Mouse (Mus musculus) lung, embryonic 14.5 days (tissue): ENCODE results near the gene Olfr332. TPM values are rescaled to one million over a fixed set of nuclear protein-coding genes. Genes with fewer than 3 reads are reported as not detected.
A peak's percentile ranks its signal among the peaks of the same experiment; 100 is the strongest.
"Not testable (repeated sequence)": the region's sequence is repeated elsewhere in the genome, so short reads cannot be mapped to it uniquely, and the experiment has no call there.

Experiments
- ATAC-seq: fragments of 200-750 bp; cut with Nextera tagmentation; 2 replicates; pipeline ENCODE4 v1.8.0; 2017; ENCODE audit warnings: mild to moderate bottlenecking, moderate TSS enrichment, moderate library complexity; ENCODE audit not compliant: insufficient read depth
- DNase-seq: peaks from one replicate; pipeline ENCODE4 v3.0.0-alpha.2; 2015
- H3K27ac ChIP-seq: fragments of 300-500 bp; sonication (generic); 2 replicates; pipeline ENCODE4 v1.5.1; 2014; ENCODE audit warnings: low read depth, mild to moderate bottlenecking, moderate library complexity
- H3K27me3 ChIP-seq: fragments of 300-500 bp; sonication (generic); 2 replicates; pipeline ENCODE4 v1.6.1; 2014; ENCODE audit warnings: low read length, control low read depth; ENCODE audit not compliant: insufficient read depth
- H3K36me3 ChIP-seq: fragments of 300-500 bp; sonication (generic); 2 replicates; pipeline ENCODE4 v1.6.1; 2014; ENCODE audit warnings: control low read depth; ENCODE audit not compliant: insufficient read depth
- H3K4me1 ChIP-seq: fragments of 300-500 bp; sonication (generic); 2 replicates; pipeline ENCODE4 v1.6.1; 2014; ENCODE audit warnings: antibody characterized with exemption, control low read depth; ENCODE audit not compliant: insufficient read depth
- H3K4me2 ChIP-seq: fragments of 300-500 bp; sonication (generic); 2 replicates; pipeline ENCODE4 v1.6.1; 2014; ENCODE audit warnings: mild to moderate bottlenecking
- H3K4me3 ChIP-seq: fragments of 300-500 bp; sonication (generic); 2 replicates; pipeline ENCODE4 v1.5.1; 2014; ENCODE audit warnings: low read depth, low read length
- H3K9ac ChIP-seq: fragments of 300-500 bp; sonication (generic); 2 replicates; pipeline ENCODE4 v1.6.1; 2014
- H3K9me3 ChIP-seq: fragments of 300-500 bp; sonication (generic); 2 replicates; pipeline ENCODE4 v1.6.1; 2016; ENCODE audit warnings: low read depth, low read length, control low read depth
- CTCF ChIP-seq: IDR thresholded peaks from 2 replicates; pipeline ENCODE4 v1.5.1; 2016; ENCODE audit warnings: antibody characterized with exemption, low read depth
- WGBS: fragments of 180-500 bp; shearing (Covaris S2); extraction: QIAGEN DNeasy Blood & Tissue Kit; methylation state at CpG from one replicate; pipeline ENCODE4 v1.1.7; 2014; 5-methylcytosine and 5-hydroxymethylcytosine counted together
- polyA plus RNA-seq: library from polyadenylated mRNA; unstranded; fragments of >200 nt; fragmentation: Nextera tagmentation; extraction: Ambion mirVana; gene quantifications from 2 replicates; pipeline ENCODE4 v1.2.1, GENCODE M21; 2014

Gene Olfr332
- polyA plus RNA-seq: not detected in 2 replicates

- H3K27ac ChIP-seq: no peak within 1 kb of the TSS
- ATAC-seq (no peak), DNase-seq (no peak)
- no peak within 1 kb of the TSS for H3K4me2 ChIP-seq
- no peaks in the 10 kb centered on the region for H3K9me3 ChIP-seq
- H3K27me3 ChIP-seq: no peaks in the 10 kb centered on the region
- no peak for TF ChIP-seq CTCF
- no peak within 1 kb of the TSS for H3K9ac ChIP-seq
- no peak within 1 kb of the TSS for H3K4me3 ChIP-seq
- no peaks in the 10 kb centered on the region for H3K4me1 ChIP-seq
- no peaks in the 10 kb centered on the region for H3K36me3 ChIP-seq
- WGBS: 69% methylated on average over 2 of the region's 2 CpGs
Measured at GRCm38 (mm10) chr11:58492455-58492854, at the start of gene Olfr332. Gene Olfr332, minus strand, starts transcription at chr11:58492555.

GRCm38 (mm10) chr11:58534736-58535135, 42.4 kb upstream of the Olfr332 start, which contains the start of gene Olfr330:
Gene Olfr330, minus strand, starts transcription at chr11:58534836.
- not testable (repeated sequence) for H3K4me1 ChIP-seq, DNase-seq, H3K9me3 ChIP-seq, ATAC-seq, H3K9ac ChIP-seq, H3K4me3 ChIP-seq, H3K4me2 ChIP-seq, H3K36me3 ChIP-seq, H3K27me3 ChIP-seq, H3K27ac ChIP-seq

GRCm38 (mm10) chr11:58519756-58520155, 27.4 kb upstream of the Olfr332 start:
- not testable (repeated sequence) for H3K4me3 ChIP-seq, H3K9me3 ChIP-seq, H3K27ac ChIP-seq, H3K4me2 ChIP-seq, ATAC-seq, H3K36me3 ChIP-seq, DNase-seq, H3K9ac ChIP-seq, H3K4me1 ChIP-seq, H3K27me3 ChIP-seq
- WGBS: 87% methylated on average over 7 of the region's 9 CpGs

- H3K27ac ChIP-seq, ATAC-seq, H3K4me2 ChIP-seq, H3K9ac ChIP-seq, DNase-seq, H3K4me3 ChIP-seq, H3K36me3 ChIP-seq, H3K27me3 ChIP-seq, H3K4me1 ChIP-seq, H3K9me3 ChIP-seq: not testable (repeated sequence)
- WGBS: 93% methylated on average over 15 of the region's 18 CpGs
Measured at GRCm38 (mm10) chr11:58518916-58519315, 26.6 kb upstream of the Olfr332 start.

GRCm38 (mm10) chr11:58509058-58509457, 16.7 kb upstream of the Olfr332 start:
- not testable (repeated sequence) for ATAC-seq, DNase-seq, H3K4me3 ChIP-seq, H3K36me3 ChIP-seq, H3K9me3 ChIP-seq, H3K4me1 ChIP-seq, H3K9ac ChIP-seq, H3K27me3 ChIP-seq, H3K27ac ChIP-seq, H3K4me2 ChIP-seq
- WGBS: 78% methylated on average over 19 of the region's 19 CpGs

GRCm38 (mm10) chr11:58502472-58502871, 10.1 kb upstream of the Olfr332 start, which contains the start of gene Olfr331:
Gene Olfr331, minus strand, starts transcription at chr11:58502572.
- not testable (repeated sequence) for H3K9me3 ChIP-seq, H3K36me3 ChIP-seq, H3K4me1 ChIP-seq, DNase-seq, H3K4me2 ChIP-seq, H3K27ac ChIP-seq, H3K27me3 ChIP-seq, ATAC-seq, H3K9ac ChIP-seq, H3K4me3 ChIP-seq

- peak; percentile 27 for TF ChIP-seq CTCF
- Histone ChIP-seq H3K27ac (no peak overlapping the region), H3K9me3 (no peaks in the 10 kb centered on the region), H3K27me3 (no peaks in the 10 kb centered on the region), H3K4me3 (no peak overlapping the region), H3K4me1 (no peaks in the 10 kb centered on the region), H3K9ac (no peak overlapping the region), H3K4me2 (no peak overlapping the region), H3K36me3 (no peaks in the 10 kb centered on the region)
- 40% methylated on average over 3 of the region's 3 CpGs for WGBS
- ATAC-seq (no peak), DNase-seq (peak; percentile 60)
Measured at GRCm38 (mm10) chr11:58499290-58499689, 6.9 kb upstream of the Olfr332 start.

- no peak overlapping the region for H3K27ac ChIP-seq
- H3K9ac ChIP-seq: no peak overlapping the region
- H3K9me3 ChIP-seq: no peaks in the 10 kb centered on the region
- DNase-seq (no peak), ATAC-seq (no peak)
- TF ChIP-seq CTCF: no peak
- H3K4me3 ChIP-seq: no peak overlapping the region
- H3K4me2 ChIP-seq: no peak overlapping the region
- no peaks in the 10 kb centered on the region for H3K36me3 ChIP-seq
- no peaks in the 10 kb centered on the region for H3K27me3 ChIP-seq
- no peaks in the 10 kb centered on the region for H3K4me1 ChIP-seq
- 75% methylated on average over 9 of the region's 9 CpGs for WGBS
Measured at GRCm38 (mm10) chr11:58498761-58499160, 6.4 kb upstream of the Olfr332 start.
